Mouse (Mus musculus) effector memory CD4-positive, alpha-beta T cell, adult 7 months (primary cell): ENCODE results near the gene Rhox4c. TPM values are rescaled to one million over a fixed set of nuclear protein-coding genes. Genes with fewer than 3 reads are reported as not detected.

Source experiments
- polyA plus RNA-seq: library from polyadenylated mRNA; unstranded; fragments of 100-300 nt; shearing (Covaris generic); gene quantifications from one replicate; pipeline ENCODE4 v1.2.1, GENCODE M21; 2017

The Rhox4c gene
- polyA plus RNA-seq = 0.39 TPM

DNA sequence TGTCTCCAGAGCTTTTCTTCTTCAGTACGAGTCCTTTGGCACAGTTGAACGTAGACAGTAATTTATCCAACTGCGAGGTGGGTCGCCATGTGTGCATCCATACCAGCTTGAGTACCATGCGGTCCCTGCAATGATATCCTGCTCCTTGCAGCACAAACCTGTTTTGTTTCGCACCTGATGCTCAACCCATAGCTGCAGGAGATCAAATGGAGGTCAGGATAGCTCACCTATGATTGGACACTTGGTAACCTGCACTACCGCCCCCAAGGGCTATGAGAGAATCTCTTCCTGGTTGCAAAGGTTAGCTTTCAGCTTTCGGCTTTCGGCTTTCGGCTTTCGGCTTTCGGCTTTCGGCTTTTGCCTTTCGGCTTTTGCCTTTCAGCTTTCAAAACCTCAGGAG, at the start of gene Rhox4c:
TSS of gene Rhox4c (plus strand) at position 301 of the 400 bp plus-strand sequence.

DNA sequence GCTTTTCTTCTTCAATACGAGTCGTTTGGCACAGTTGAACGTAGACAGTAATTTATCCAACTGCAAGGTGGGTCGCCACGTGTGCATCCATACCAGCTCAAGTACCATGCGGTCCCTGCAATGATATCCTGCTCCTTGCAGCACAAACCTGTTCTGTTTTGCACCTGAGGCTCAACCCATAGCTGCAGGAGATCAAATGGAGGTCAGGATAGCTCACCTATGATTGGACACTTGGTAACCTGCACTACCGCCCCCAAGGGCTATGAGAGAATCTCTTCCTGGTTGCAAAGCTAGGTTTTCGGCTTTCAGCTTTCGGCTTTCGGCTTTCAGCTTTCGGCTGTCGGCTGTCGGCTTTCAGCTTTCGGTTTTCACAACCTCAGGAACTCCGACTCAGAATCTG, 47.9 kb upstream of the Rhox4c start, which contains the start of gene Rhox4b:
TSS of gene Rhox4b (plus strand) at position 301 of the 400 bp plus-strand sequence.

DNA sequence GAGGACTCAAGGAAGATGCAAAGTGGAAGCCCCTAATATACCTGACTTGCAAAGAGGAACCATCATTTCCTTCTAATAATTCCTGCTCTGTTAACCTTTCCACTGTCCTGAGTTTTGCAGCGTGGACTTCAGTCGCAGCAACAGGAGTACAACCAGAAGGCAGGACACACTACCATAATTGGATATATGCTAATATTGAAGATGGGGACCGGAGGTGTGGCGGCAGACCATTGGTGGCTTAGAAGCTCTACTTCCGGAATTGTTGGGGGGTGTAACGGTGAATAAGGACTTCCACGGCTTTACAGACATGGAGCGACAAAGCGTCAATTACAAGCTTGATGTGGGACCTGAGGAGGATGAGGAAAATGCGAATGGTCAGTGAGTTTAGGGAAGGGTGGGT, 26.8 kb upstream of the Rhox4c start, which contains the start of gene Rhox2c:
TSS of gene Rhox2c (plus strand) at position 301 of the 400 bp plus-strand sequence.

DNA sequence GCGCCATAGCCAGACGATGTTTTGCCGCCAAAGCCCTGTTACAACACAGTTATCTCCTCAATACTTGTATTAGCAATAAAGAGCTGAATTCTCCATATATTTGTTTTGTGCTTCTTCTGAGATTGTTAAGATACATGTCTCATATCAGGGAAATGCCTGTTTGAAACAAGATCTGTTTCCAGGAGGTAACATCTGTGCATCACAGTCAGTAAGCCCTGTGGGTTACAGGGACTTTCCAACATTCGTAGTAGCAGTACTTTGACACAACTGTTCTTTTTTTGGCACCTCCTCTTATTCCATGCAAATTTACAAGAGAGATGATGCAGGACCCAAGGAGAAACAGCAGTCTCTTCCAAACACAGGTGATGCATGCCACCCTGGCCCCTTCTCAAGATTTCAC, 21.9 kb upstream of the Rhox4c start, which contains the start of gene Rhox3c:
TSS of gene Rhox3c (plus strand) at position 301 of the 400 bp plus-strand sequence.

DNA sequence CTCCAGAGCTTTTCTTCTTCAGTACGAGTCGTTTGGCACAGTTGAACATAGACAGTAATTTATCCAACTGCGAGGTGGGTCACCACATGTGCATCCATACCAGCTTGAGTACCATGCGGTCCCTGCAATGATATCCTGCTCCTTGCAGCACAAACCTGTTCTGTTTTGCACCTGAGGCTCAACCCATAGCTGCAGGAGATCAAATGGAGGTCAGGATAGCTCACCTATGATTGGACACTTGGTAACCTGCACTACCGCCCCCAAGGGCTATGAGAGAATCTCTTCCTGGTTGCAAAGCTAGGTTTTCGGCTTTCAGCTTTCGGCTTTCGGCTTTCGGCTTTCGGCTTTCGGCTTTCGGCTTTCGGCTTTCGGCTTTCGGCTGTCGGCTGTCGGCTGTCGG, 33.9 kb downstream of the Rhox4c start, which contains the start of gene Rhox4d:
TSS of gene Rhox4d (plus strand) at position 301 of the 400 bp plus-strand sequence.

DNA sequence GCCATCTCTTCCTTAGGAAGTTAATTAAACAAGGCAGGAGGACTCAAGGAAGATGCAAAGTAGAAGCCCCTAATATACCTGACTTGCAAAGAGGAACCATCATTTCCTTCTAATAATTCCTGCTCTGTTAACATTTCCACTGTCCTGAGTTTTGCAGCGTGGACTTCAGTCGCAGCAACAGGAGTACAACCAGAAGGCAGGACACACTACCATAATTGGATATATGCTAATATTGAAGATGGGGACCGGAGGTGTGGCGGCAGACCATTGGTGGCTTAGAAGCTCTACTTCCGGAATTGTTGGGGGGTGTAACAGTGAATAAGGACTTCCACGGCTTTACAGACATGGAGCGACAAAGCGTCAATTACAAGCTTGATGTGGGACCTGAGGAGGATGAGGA, 50.0 kb downstream of the Rhox4c start, which contains the start of gene Rhox2e:
TSS of gene Rhox2e (plus strand) at position 301 of the 400 bp plus-strand sequence.

Other genes starting within 250 kb of the Rhox4c start
- gene Rhox2a, start 235.4 kb upstream of the Rhox4c start, polyA plus RNA-seq = not detected
- not detected for gene Rhox3a, start 230.4 kb upstream of the Rhox4c start, polyA plus RNA-seq
- 1.2 TPM for gene Rhox4a, start 215.0 kb upstream of the Rhox4c start, polyA plus RNA-seq
- gene Rhox3a2, start 100.3 kb upstream of the Rhox4c start, polyA plus RNA-seq = not detected
- not detected for gene Rhox4a2, start 89.5 kb upstream of the Rhox4c start, polyA plus RNA-seq
- gene Rhox2b, start 68.3 kb upstream of the Rhox4c start, polyA plus RNA-seq = not detected
- gene Rhox4b, start 47.8 kb upstream of the Rhox4c start, polyA plus RNA-seq = not detected
- not detected for gene Rhox2c, start 26.7 kb upstream of the Rhox4c start, polyA plus RNA-seq
- not detected for gene Rhox3c, start 21.8 kb upstream of the Rhox4c start, polyA plus RNA-seq
- not detected for gene Rhox2d, start 13.1 kb downstream of the Rhox4c start, polyA plus RNA-seq
- 0.60 TPM for gene Rhox4d, start 34.0 kb downstream of the Rhox4c start, polyA plus RNA-seq
- gene Rhox2e, start 50.1 kb downstream of the Rhox4c start, polyA plus RNA-seq = not detected
- gene Rhox3e, start 61.7 kb downstream of the Rhox4c start, polyA plus RNA-seq = not detected
- not detected for gene Rhox4e, start 77.1 kb downstream of the Rhox4c start, polyA plus RNA-seq
- gene Rhox2f, start 91.1 kb downstream of the Rhox4c start, polyA plus RNA-seq = 0.84 TPM
- not detected for gene Rhox3f, start 100.7 kb downstream of the Rhox4c start, polyA plus RNA-seq
- gene Rhox4f, start 127.4 kb downstream of the Rhox4c start, polyA plus RNA-seq = not detected
- not detected for gene Rhox3g, start 148.3 kb downstream of the Rhox4c start, polyA plus RNA-seq
- not detected for gene Rhox2g, start 163.1 kb downstream of the Rhox4c start, polyA plus RNA-seq
- gene Rhox4g, start 171.0 kb downstream of the Rhox4c start, polyA plus RNA-seq = not detected
- gene Rhox3h, start 188.4 kb downstream of the Rhox4c start, polyA plus RNA-seq = not detected
- gene Rhox2h, start 192.9 kb downstream of the Rhox4c start, polyA plus RNA-seq = not detected